ENCODE assay signal across 11 mouse cellular contexts in the genomic region with DNA sequence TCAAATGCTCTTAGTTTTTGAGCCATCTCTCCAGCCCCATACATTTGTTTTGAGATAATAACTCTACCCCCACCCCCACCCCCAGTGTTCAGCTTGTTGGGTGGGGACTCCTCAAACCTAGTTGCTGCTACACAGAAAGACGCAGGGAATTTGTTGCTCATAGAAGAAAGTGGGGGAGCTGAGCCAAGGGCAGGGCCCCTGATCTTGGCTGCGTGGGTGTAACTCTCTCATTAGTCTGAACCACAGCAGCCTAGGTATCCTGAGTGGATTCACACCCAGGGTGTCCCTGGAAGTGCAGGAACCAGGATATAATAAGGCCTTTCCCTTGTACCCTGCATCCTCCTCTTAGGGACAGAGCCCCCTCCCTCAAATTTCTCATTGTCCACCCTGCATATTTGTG.
"Had no signal": no experiment of that assay in that cellular context is flagged by ENCODE, and none has a peak within 500 bp of the region (broad histone marks: within the 10 kb centered on the region; RNA-seq: fewer than 3 reads in every experiment).

No protein-coding gene starts in this region.

- DNase-seq: gastrocnemius, postnatal 36 days; heart, adult 2 months; heart, postnatal 36 days; kidney, adult 11 months; kidney, adult 2 months; kidney, adult 9 months; kidney, postnatal 14 days; kidney, postnatal 36 days; layer of hippocampus, adult 9-11 months; layer of hippocampus, postnatal 36 days; left cerebral cortex, postnatal 4 days had no signal
